Mouse (Mus musculus) C2C12 (cell line): Measurements from ENCODE around the gene Agpat2.

Experiments
- CTCF ChIP-seq: IDR thresholded peaks from one replicate; pipeline ENCODE4 v1.5.1; 2011; ENCODE audit not compliant: control insufficient read depth, insufficient read depth, insufficient read length
- MYOD1 ChIP-seq: IDR thresholded peaks from one replicate; pipeline ENCODE4 v1.6.1; 2011; ENCODE audit warnings: low read depth; ENCODE audit not compliant: control insufficient read depth, insufficient read length

- TF ChIP-seq CTCF (peak; percentile 76), MYOD1 (no peak)
Measured at GRCm38 (mm10) chr2:26561351-26562016, 42.7 kb downstream of the Agpat2 start.
